Mouse (Mus musculus) heart, embryonic 14.5 days (tissue): ENCODE data around the gene Gm7138. TPM values are rescaled to one million over a fixed set of nuclear protein-coding genes. Genes with fewer than 3 reads are reported as not detected.
"Not testable (repeated sequence)": the region's sequence is repeated elsewhere in the genome, so short reads cannot be mapped to it uniquely, and the experiment has no call there.

ENCODE experiments used
- ATAC-seq: fragments of 200-750 bp; cut with Nextera tagmentation; 2 replicates; pipeline ENCODE4 v1.8.0; 2017; ENCODE audit warnings: low read depth, moderate TSS enrichment; ENCODE audit not compliant: insufficient number of reproducible peaks, insufficient read depth, low FRiP score
- H3K27ac ChIP-seq, 2 experiments: fragments of 200-500 bp in 1 of 2; fragments of 300-500 bp in 1 of 2; sonication (generic) in 1 of 2; replicated peaks in 1 of 2; 2 replicates each; pipeline ENCODE4 v1.5.1; 2012 to 2014; ENCODE audit warnings: low read depth in 2 of 2, low read length in 2 of 2, control low read depth in 1 of 2, mild to moderate bottlenecking in 1 of 2, mixed read lengths in 1 of 2; ENCODE audit not compliant: control insufficient read depth in 1 of 2, insufficient read depth in 1 of 2
- H3K27me3 ChIP-seq: fragments of 300-500 bp; sonication (generic); 2 replicates; pipeline ENCODE4 v1.6.1; 2014; ENCODE audit warnings: mild to moderate bottlenecking, low read length, control low read depth; ENCODE audit not compliant: control insufficient read depth, insufficient read depth
- H3K36me3 ChIP-seq: fragments of 300-500 bp; sonication (generic); 2 replicates; pipeline ENCODE4 v1.6.1; 2014; ENCODE audit warnings: mild to moderate bottlenecking, control low read depth, low read length, mixed read lengths; ENCODE audit not compliant: control insufficient read depth, insufficient read depth
- H3K4me1 ChIP-seq, 2 experiments: fragments of 200-500 bp in 1 of 2; fragments of 300-500 bp in 1 of 2; sonication (generic) in 1 of 2; 2 replicates each; pipeline ENCODE4 v1.6.1; 2012 to 2014; ENCODE audit warnings: low read length in 2 of 2, control low read depth in 1 of 2, mixed read lengths in 1 of 2; ENCODE audit not compliant: control insufficient read depth in 2 of 2, insufficient read depth in 2 of 2
- H3K4me2 ChIP-seq: fragments of 300-500 bp; sonication (generic); 2 replicates; pipeline ENCODE4 v1.6.1; 2014; ENCODE audit warnings: mild to moderate bottlenecking, low read length
- H3K4me3 ChIP-seq, 2 experiments: fragments of 200-500 bp in 1 of 2; fragments of 300-500 bp in 1 of 2; sonication (generic) in 1 of 2; 2 replicates each; pipeline ENCODE4 v1.5.1; 2012 to 2014; ENCODE audit warnings: low read length in 2 of 2, mild to moderate bottlenecking in 2 of 2, control low read depth in 1 of 2, low read depth in 1 of 2, moderate library complexity in 1 of 2; ENCODE audit not compliant: control insufficient read depth in 1 of 2, insufficient read depth in 1 of 2
- H3K9ac ChIP-seq: fragments of 300-500 bp; sonication (generic); 2 replicates; pipeline ENCODE4 v1.6.1; 2014; ENCODE audit warnings: mild to moderate bottlenecking, low read length
- H3K9me3 ChIP-seq: fragments of 300-500 bp; sonication (generic); 2 replicates; pipeline ENCODE4 v1.6.1; 2016; ENCODE audit warnings: low read length, control low read depth; ENCODE audit not compliant: control insufficient read depth
- WGBS: fragments of 180-500 bp; shearing (Covaris S2); extraction: QIAGEN DNeasy Blood & Tissue Kit; methylation state at CpG from one replicate; pipeline ENCODE4 v1.1.7; 2014; 5-methylcytosine and 5-hydroxymethylcytosine counted together
- polyA plus RNA-seq: library from polyadenylated mRNA; unstranded; fragments of >200 nt; fragmentation: Nextera tagmentation; extraction: Ambion mirVana; gene quantifications from 2 replicates; pipeline ENCODE4 v1.2.1, GENCODE M21; 2014

Gene Gm7138
- polyA plus RNA-seq, result not detected in 2 replicates

- H3K36me3 ChIP-seq, H3K9me3 ChIP-seq, H3K27me3 ChIP-seq, H3K4me2 ChIP-seq, H3K4me3 ChIP-seq, H3K4me1 ChIP-seq, H3K27ac ChIP-seq, H3K9ac ChIP-seq, ATAC-seq: not testable (repeated sequence)
- WGBS, result 50% methylated on average over 1 of the region's 1 CpGs
Observed at GRCm38 (mm10) chr10:77776844-77777243, at the start of gene Gm7138. Gm7138 (minus strand) TSS chr10:77776944.

GRCm38 (mm10) chr10:77819203-77819602 is 42.5 kb upstream of the Gm7138 start:
- no peak for ATAC-seq
- Histone ChIP-seq H3K27ac (no peak overlapping the region), H3K27me3 (no peaks in the 10 kb centered on the region), H3K4me3 (no peak overlapping the region), H3K4me1 (no peaks in the 10 kb centered on the region), H3K4me2 (no peak overlapping the region), H3K36me3 (no peaks in the 10 kb centered on the region), H3K9me3 (no peaks in the 10 kb centered on the region), H3K9ac (no peak overlapping the region)
- WGBS, result 44% methylated on average over 4 of the region's 4 CpGs

DNA sequence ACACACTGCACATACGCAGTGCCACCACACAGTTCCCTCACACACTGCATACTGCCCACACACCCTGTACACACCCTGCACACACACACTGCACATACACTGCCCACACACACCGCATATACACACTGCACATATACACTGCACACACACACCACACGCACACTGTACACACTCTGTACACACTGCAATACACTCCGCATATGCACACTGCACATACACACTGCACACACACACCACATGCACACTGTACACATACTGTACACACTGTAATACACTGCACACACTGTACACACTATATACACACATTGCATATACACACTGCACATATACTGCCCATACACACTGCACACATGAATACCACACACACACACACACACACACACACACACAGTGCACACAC is 41.8 kb upstream of the Gm7138 start:
- Histone ChIP-seq H3K4me1 (no peaks in the 10 kb centered on the region), H3K9ac (no peak overlapping the region), H3K27me3 (no peaks in the 10 kb centered on the region), H3K36me3 (no peaks in the 10 kb centered on the region), H3K27ac (no peak overlapping the region), H3K9me3 (no peaks in the 10 kb centered on the region), H3K4me2 (no peak overlapping the region), H3K4me3 (no peak overlapping the region)
- WGBS, result 91% methylated on average over 4 of the region's 4 CpGs
- ATAC-seq, result no peak; the same call in 1 of the 2 replicates

- Histone ChIP-seq H3K9ac (no peak overlapping the region), H3K4me2 (no peak overlapping the region), H3K36me3 (no peaks in the 10 kb centered on the region), H3K4me3 (no peak overlapping the region), H3K4me1 (no peaks in the 10 kb centered on the region), H3K9me3 (no peaks in the 10 kb centered on the region), H3K27ac (no peak overlapping the region), H3K27me3 (no peaks in the 10 kb centered on the region)
- no peak for ATAC-seq
- 31% methylated on average over 5 of the region's 5 CpGs for WGBS
Observed at GRCm38 (mm10) chr10:77815514-77815913, 38.8 kb upstream of the Gm7138 start.

- Histone ChIP-seq H3K27me3 (no peaks in the 10 kb centered on the region), H3K4me1 (no peaks in the 10 kb centered on the region), H3K36me3 (no peaks in the 10 kb centered on the region), H3K27ac (no peak within 1 kb of the TSS), H3K9me3 (0 out of 2 replicates have a peak, but pooled peaks cover 3% of the 10 kb centered on the region), H3K4me2 (no peak within 1 kb of the TSS), H3K4me3 (no peak within 1 kb of the TSS), H3K9ac (no peak within 1 kb of the TSS)
- WGBS, result 35% methylated on average over 4 of the region's 4 CpGs
- no peak for ATAC-seq
Observed at GRCm38 (mm10) chr10:77814382-77814781, 37.6 kb upstream of the Gm7138 start, which contains the start of gene Gm2696. Gm2696 (plus strand) TSS chr10:77814682.

- 66% methylated on average over 5 of the region's 5 CpGs for WGBS
- Histone ChIP-seq H3K9ac (no peak within 1 kb of the TSS), H3K27ac (no peak within 1 kb of the TSS), H3K36me3 (no peaks in the 10 kb centered on the region), H3K9me3 (0 out of 2 replicates have a peak, but pooled peaks cover 3% of the 10 kb centered on the region), H3K27me3 (no peaks in the 10 kb centered on the region), H3K4me3 (no peak within 1 kb of the TSS), H3K4me2 (no peak within 1 kb of the TSS), H3K4me1 (no peaks in the 10 kb centered on the region)
- ATAC-seq, result no peak
Observed at GRCm38 (mm10) chr10:77811743-77812142, 35.0 kb upstream of the Gm7138 start, which contains the start of gene Gm9507. Gm9507 (minus strand) TSS chr10:77811843.

- peaks cover 0 to 3% of the 10 kb centered on the region in 2 experiments; a peak in 1 of 4 replicates for H3K4me1 ChIP-seq
- H3K27me3 ChIP-seq, result no peaks in the 10 kb centered on the region
- 60% methylated on average over 3 of the region's 3 CpGs for WGBS
- no peaks in the 10 kb centered on the region for H3K9me3 ChIP-seq
- no peak overlapping the region for H3K9ac ChIP-seq
- ATAC-seq, result no peak
- H3K4me2 ChIP-seq, result no peak overlapping the region
- H3K27ac ChIP-seq, result no peak overlapping the region
- H3K4me3 ChIP-seq, result no peak overlapping the region
- no peaks in the 10 kb centered on the region for H3K36me3 ChIP-seq
Observed at GRCm38 (mm10) chr10:77804095-77804494, 27.4 kb upstream of the Gm7138 start.

GRCm38 (mm10) chr10:77798921-77799508 is 22.3 kb upstream of the Gm7138 start, which contains the start of gene Gm19668:
Gm19668 (minus strand) TSS chr10:77799133.
- peak within 1 kb of the TSS in 1 of 2 experiments; percentile 28; a peak in 1 of 4 replicates for H3K27ac ChIP-seq
- H3K4me3 ChIP-seq, result no peak within 1 kb of the TSS
- H3K27me3 ChIP-seq, result no peaks in the 10 kb centered on the region
- peaks cover 7 to 13% of the 10 kb centered on the region in 2 experiments; a peak in 2 of 4 replicates for H3K4me1 ChIP-seq
- 49% methylated on average over 8 of the region's 8 CpGs for WGBS
- ATAC-seq, result no peak
- no peaks in the 10 kb centered on the region for H3K9me3 ChIP-seq
- H3K36me3 ChIP-seq, result no peaks in the 10 kb centered on the region
- H3K4me2 ChIP-seq, result no peak within 1 kb of the TSS
- H3K9ac ChIP-seq, result no peak within 1 kb of the TSS
